Mouse (Mus musculus) Muller cell, postnatal 12 days (primary cell): ENCODE measurements around the gene Abca3.
"Not testable (repeated sequence)": the region's sequence is repeated elsewhere in the genome, so short reads cannot be mapped to it uniquely, and the experiment has no call there.

Experiments used
- DNase-seq: peaks from one replicate; pipeline ENCODE4 v3.0.0-alpha.2; 2015; ENCODE audit errors: inconsistent ontology term

Gene Abca3

GRCm38 (mm10) chr17:24441148-24441547 is 89.4 kb downstream of the Abca3 start:
- no peak for DNase-seq

GRCm38 (mm10) chr17:24442107-24442506 is 90.4 kb downstream of the Abca3 start:
- no peak for DNase-seq

- no peak for DNase-seq
Observed at GRCm38 (mm10) chr17:24442632-24443155, 90.9 kb downstream of the Abca3 start, which contains the start of gene Dnase1l2. Gene Dnase1l2 (minus strand): TSS chr17:24443105.

DNA sequence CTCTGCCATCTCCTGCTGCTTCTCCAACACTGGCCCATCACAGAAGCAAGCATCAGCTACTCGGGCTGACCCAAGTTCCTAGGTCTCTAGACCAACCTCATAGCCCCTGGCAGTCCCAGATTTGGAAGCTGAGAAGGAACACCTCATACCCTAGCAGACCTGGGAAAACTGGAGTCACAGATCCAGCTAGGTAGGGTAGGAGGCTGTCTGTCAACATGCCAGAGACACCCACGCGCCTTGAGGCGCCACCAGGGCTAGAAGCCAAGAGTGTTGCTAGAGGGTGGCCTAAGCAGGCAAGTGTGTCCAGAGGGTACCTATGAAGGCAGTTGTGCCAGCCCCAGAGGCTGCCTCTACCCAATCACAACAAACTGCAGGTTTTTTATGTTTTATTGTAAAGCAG is 91.7 kb downstream of the Abca3 start:
- no peak for DNase-seq

DNA sequence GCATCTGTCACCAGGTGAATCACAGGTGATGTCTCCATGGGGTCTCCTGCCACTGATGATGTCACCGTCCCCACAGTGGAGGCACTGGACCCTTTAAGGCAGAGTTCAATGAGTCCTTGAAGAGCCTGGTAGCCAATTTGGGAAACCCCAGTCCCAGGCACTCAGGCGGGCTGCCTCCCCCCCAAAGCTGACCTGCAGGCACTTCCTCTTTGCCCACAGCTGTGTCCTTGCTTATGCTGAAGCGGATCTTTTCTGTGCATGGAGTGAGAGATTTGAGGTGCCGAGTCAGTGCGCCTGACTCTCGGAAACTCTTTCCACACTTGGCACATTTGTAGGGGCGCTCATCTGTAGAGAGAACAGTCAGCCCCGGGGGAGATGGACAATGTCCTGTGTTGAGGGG is 94.8 kb downstream of the Abca3 start:
- DNase-seq, result no peak

GRCm38 (mm10) chr17:24449507-24449906 is 97.8 kb downstream of the Abca3 start:
- no peak for DNase-seq

- DNase-seq, result no peak
Observed at GRCm38 (mm10) chr17:24451220-24451619, 99.5 kb downstream of the Abca3 start.

DNA sequence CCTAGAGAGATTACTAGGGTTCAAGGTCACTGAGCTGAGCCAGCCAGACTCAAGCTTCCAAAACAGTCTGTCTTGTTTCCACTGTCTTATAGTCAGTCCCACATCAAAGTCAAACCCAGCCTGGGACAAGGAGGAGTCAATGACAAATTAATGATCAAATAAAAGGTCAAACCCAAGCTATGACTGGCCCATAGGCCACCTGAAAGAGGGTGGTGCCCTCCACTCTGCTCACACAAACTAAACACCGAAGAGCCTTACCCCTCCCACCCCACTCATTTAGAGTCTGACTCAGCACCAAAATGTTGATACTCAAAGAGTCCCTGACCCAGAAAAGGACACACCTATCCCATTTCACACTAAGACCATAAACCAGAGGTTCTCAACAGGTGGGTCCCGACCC is 101.6 kb downstream of the Abca3 start:
- DNase-seq, result no peak

- DNase-seq, result no peak
Observed at GRCm38 (mm10) chr17:24454218-24454755, 102.5 kb downstream of the Abca3 start.

DNA sequence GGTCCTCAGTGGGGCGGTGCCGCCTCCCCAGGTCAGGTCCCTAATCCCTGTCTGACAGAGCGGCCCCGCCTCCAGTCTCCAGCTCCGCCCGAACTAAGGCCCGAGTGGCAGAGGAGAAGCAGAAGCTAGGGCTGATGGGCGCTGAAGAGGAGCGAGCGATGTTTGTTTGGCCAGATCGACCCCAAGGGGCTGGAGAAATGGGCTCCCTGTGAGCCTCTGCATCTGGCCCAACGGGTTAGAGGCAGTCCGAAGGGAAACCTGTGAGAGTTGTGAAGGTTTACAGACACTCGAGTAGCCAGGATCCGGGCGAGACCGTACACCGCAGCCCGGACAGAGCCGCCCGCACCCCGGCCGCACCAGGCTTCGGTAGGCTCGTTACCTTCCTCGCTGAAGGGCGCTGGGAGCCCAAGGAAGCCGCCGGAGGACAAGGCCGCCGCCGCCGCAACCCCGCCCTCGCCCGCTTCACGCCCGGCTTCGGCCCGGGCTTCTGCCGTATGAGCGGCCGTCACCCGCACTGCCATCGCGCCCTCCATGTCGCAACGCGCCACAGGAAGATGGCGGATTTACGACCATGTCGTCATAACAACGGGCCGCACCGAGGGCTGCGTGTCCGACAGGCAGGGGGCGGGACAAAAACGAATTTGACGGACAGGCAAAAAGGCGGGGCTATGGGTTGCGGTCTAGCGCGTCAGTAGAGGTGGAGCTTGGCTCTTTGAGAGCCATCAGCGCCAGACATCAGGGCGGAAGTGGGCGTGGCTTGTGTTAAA is 103.2 kb downstream of the Abca3 start:
- peak; percentile 97 for DNase-seq

DNA sequence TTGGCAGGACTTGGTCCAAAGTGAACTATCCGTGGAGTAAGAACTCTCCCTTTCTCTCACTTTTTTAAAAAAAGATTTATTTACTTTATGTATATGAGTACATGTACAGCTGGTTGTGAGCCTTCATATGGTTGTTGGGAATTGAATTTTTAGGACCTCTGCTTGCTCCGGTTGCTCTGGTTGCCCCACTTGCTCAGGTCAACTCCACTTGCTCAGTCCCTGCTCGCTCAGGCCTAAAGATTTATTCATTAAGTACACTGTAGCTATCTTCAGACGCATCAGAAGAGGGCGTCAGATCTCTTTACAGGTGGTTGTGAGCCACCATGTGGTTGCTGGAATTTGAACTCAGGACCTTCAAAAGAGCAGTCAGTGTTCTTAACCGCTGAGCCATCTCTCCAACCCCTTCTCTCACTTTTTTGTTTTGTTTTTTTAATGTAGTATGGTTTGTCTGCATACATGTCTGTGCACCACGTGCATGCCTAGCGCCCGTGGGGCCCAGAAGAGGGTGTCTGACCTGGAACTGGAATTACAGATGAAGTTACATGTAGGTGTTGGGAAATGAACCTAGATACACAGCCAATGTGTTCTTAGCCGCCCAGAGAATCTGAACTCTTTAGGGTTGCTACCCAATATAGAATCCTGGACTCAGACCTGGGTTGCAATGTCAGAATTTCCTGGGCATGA is 103.9 kb downstream of the Abca3 start:
- not testable (repeated sequence) for DNase-seq
